Mouse (Mus musculus): ENCODE results near the gene Mrps33. TPM values are rescaled to one million over a fixed set of nuclear protein-coding genes. Genes with fewer than 3 reads are reported as not detected.

The Mrps33 gene
- polyA plus RNA-seq, 1 experiment from 2014 or later, result 96.2 TPM

DNA sequence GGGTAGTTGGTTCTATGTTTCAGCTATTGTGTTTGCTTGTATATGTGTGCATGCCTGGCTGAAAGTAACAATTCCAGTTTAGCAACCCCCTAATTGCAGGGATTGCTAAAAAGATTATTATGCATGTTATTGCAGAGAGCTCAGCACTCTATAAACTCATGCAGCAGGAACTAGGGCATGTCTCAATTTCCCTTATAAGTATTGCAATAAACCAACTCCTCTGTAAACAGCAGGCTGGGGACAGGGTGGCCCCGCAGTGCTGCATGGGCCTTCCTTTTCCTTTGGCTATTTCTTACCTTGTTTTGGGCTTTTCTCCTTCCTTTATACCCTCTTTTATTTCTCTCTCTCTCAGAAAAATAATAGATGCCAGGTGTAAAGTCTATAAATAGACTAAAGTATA lies 32.3 kb downstream of the Mrps33 start:
- Histone ChIP-seq H3K4me3 (replicated peaks) (no peak overlapping the region), H3K27ac (no peak overlapping the region), H3K9me3 (replicated peaks) (no peaks in the 10 kb centered on the region), H3K4me2 (no peak overlapping the region), H3K4me1 (replicated peaks) (peaks cover 5% of the 10 kb centered on the region), H3K27me3 (no peaks in the 10 kb centered on the region), H3K36me3 (no peaks in the 10 kb centered on the region), H3K9ac (no peak overlapping the region)
- ATAC-seq (ENCODE audit: low read depth) (no peak), DNase-seq (no peak)
- WGBS (ENCODE audit: insufficient replicate concordance), result 50% methylated on average over 1 of the region's 1 CpGs

- H3K4me3 ChIP-seq (replicated peaks), result no peak overlapping the region
- H3K36me3 ChIP-seq, result no peaks in the 10 kb centered on the region
- H3K27ac ChIP-seq, result no peak overlapping the region
- no peaks in the 10 kb centered on the region for H3K9me3 ChIP-seq (replicated peaks)
- DNase-seq (no peak), ATAC-seq (ENCODE audit: low read depth) (no peak)
- 71% methylated on average over 6 of the region's 6 CpGs for WGBS (ENCODE audit: insufficient replicate concordance)
- H3K9ac ChIP-seq, result no peak overlapping the region
- no peaks in the 10 kb centered on the region for H3K27me3 ChIP-seq
- H3K4me1 ChIP-seq (replicated peaks), result no peaks in the 10 kb centered on the region
- H3K4me2 ChIP-seq, result no peak overlapping the region
These were observed 34.5 kb downstream of the Mrps33 start for GRCm38 (mm10) chr6:39776275-39776674.

GRCm38 (mm10) chr6:39775029-39775428 lies 35.8 kb downstream of the Mrps33 start:
- no peak overlapping the region for H3K9ac ChIP-seq
- ATAC-seq (ENCODE audit: low read depth) (no peak), DNase-seq (no peak)
- H3K27ac ChIP-seq, result no peak overlapping the region
- no peaks in the 10 kb centered on the region for H3K27me3 ChIP-seq
- H3K4me2 ChIP-seq, result no peak overlapping the region
- WGBS (ENCODE audit: insufficient replicate concordance), result 78% methylated on average over 9 of the region's 9 CpGs
- no peaks in the 10 kb centered on the region for H3K4me1 ChIP-seq (replicated peaks)
- no peak overlapping the region for H3K4me3 ChIP-seq (replicated peaks)
- H3K36me3 ChIP-seq, result no peaks in the 10 kb centered on the region
- no peaks in the 10 kb centered on the region for H3K9me3 ChIP-seq (replicated peaks)

DNA sequence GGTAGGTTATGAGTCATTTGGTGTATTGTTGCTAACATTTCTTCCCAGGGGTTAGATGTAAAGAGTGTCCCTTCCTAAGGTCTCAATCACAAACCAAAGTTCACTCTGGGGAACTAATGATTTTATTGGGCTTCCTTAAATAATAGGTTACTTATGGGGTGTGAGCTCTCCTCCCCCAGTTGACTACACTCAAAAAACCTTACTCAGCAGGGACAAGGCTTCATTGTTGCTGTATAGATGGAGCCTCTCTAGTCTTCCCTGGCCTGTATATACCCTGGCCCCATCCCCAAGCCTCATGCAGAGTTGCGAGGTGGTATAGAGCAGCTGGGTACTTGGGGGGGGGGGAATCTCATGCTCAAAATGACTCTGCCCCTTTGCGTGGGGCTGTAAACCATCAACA lies 53.6 kb downstream of the Mrps33 start:
- H3K36me3 ChIP-seq, result no peaks in the 10 kb centered on the region
- WGBS (ENCODE audit: insufficient replicate concordance), result 90% methylated on average over 2 of the region's 2 CpGs
- H3K4me1 ChIP-seq (replicated peaks), result no peaks in the 10 kb centered on the region
- DNase-seq, result no peak
- H3K9ac ChIP-seq, result no peak overlapping the region
- ATAC-seq (ENCODE audit: low read depth), result no peak
- no peaks in the 10 kb centered on the region for H3K27me3 ChIP-seq
- no peak overlapping the region for H3K27ac ChIP-seq
- H3K4me2 ChIP-seq, result no peak overlapping the region
- no peak overlapping the region for H3K4me3 ChIP-seq (replicated peaks)
- no peaks in the 10 kb centered on the region for H3K9me3 ChIP-seq (replicated peaks)

Other genes with a start within 250 kb of the Mrps33 start
- 8.9 and 9.4 TPM in 2 replicates for gene Adck2, start 237.1 kb downstream of the Mrps33 start, polyA plus RNA-seq (2015; fragmentation: Nextera tagmentation; extraction: Ambion mirVana)
- gene Gm42420, start 225.2 kb downstream of the Mrps33 start, polyA plus RNA-seq (2015; fragmentation: Nextera tagmentation; extraction: Ambion mirVana), result 1.0 and 1.4 TPM in 2 replicates
- gene Ndufb2, start 218.4 kb downstream of the Mrps33 start, polyA plus RNA-seq (2015; fragmentation: Nextera tagmentation; extraction: Ambion mirVana), result 233 and 270 TPM in 2 replicates
- gene Braf, start 85.5 kb downstream of the Mrps33 start, polyA plus RNA-seq (2015; fragmentation: Nextera tagmentation; extraction: Ambion mirVana), result 6.2 and 8.0 TPM in 2 replicates
- 0.03 TPM in 1 of 2 replicates, not detected in the other for gene Tmem178b, start 62.3 kb upstream of the Mrps33 start, polyA plus RNA-seq (2015; fragmentation: Nextera tagmentation; extraction: Ambion mirVana)